Mouse (Mus musculus): ENCODE results near the gene Tmem150c. TPM values are rescaled to one million over a fixed set of nuclear protein-coding genes. Genes with fewer than 3 reads are reported as not detected.
A peak's percentile ranks its signal among the peaks of the same experiment; 100 is the strongest.

The Tmem150c gene
- polyA plus RNA-seq, 1 experiment from 2014 or later, result 0.59 TPM

DNA sequence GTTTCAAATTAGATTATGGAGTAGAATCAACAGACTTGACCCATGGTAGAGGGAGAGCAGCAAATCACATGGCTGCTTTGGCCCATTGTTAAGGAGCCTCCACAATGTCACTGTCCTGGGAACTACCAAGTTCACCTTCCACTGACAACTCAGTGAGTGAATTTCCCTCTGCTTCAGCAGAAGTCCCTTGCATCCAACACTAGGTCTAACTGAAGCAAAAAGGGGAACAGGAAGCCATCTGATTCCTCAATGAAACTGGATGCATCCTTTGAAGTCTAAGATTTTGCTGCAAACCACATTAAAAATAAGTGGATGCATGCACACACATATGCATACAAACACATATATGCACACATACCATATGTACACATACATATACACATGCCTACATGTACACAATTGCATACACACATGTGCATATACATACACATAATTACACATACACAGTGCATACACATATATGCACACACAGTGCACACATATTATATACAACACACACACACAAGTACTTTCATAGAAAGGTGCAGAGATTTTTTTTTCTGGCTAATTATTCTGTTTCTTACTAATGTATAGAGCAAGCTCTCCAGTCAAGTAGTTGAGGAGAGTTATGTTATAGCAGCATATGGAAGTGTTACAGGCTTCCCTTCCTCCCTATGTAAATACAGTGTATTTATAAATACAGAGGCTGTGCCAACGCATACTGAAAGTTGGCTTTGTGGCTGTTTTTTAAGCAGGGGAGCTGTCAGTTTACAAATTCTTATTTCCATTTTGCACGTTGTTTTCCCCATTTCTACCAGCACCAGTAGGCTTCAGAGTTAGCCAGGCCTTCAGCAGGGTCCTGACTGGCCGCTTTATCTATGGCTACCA lies 27.7 kb upstream of the Tmem150c start:
- no peak overlapping the region for H3K4me2 ChIP-seq
- no peak overlapping the region for H3K9ac ChIP-seq
- H3K9me3 ChIP-seq (replicated peaks), result no peaks in the 10 kb centered on the region
- no peak overlapping the region for H3K27ac ChIP-seq (replicated peaks)
- whole genome bisulfite sequencing (ENCODE audit: insufficient replicate concordance), result 50% methylated on average over 3 of the region's 3 CpGs
- no peaks in the 10 kb centered on the region for H3K36me3 ChIP-seq (replicated peaks)
- ATAC-seq (ENCODE audit: insufficient read depth), result no peak
- no peaks in the 10 kb centered on the region for H3K4me1 ChIP-seq (replicated peaks)
- H3K4me3 ChIP-seq (replicated peaks), result no peak overlapping the region
- no peaks in the 10 kb centered on the region for H3K27me3 ChIP-seq

DNA sequence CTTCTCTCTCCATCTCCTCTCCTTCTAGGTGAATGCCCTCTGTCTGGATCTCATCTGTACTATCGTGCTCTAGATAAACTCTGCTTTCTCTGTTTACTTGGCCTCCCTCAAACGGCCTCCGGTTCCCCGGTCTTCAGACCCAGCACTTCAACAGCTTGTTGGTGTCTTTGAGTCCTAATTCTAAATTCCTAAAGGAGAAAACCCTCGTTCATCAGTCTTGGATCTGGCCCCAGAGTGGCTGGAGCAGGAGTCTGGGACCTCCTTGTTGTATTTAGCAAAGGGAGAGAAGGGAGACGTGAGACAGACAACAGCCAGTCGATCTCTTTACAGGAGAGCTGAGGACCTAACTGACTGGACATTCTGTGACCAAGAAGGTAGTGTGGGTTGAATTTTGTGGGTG lies 27.0 kb upstream of the Tmem150c start:
- Histone ChIP-seq H3K36me3 (replicated peaks) (no peaks in the 10 kb centered on the region), H3K4me2 (peak overlapping the region; percentile 18), H3K9ac (no peak overlapping the region), H3K4me1 (replicated peaks) (no peaks in the 10 kb centered on the region), H3K27ac (replicated peaks) (peak overlapping the region; percentile 38; the same call in 1 of the 2 replicates), H3K27me3 (no peaks in the 10 kb centered on the region), H3K9me3 (replicated peaks) (no peaks in the 10 kb centered on the region), H3K4me3 (replicated peaks) (no peak overlapping the region)
- ATAC-seq (ENCODE audit: insufficient read depth), result no peak
- WGBS (ENCODE audit: insufficient replicate concordance), result 50% methylated on average over 7 of the region's 7 CpGs

DNA sequence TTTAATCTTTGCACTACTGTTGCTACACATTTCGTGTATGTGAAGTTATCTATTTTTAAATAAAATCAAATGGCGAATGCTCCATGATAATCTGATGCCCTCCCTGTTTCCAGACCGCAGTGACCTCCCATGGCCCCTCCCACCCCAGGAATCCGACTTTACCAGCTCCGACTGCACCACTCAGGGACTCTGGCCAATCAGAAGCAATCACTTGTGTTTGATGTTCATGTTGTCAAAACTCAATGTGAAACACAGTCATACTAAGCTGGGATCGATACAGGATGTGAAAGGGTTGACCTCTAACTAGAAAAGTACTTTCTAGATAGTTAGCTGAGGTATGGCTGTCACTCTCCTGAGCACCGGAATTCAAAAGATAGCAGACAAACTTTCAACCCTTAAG lies 26.3 kb upstream of the Tmem150c start:
- H3K4me3 ChIP-seq (replicated peaks), result no peak overlapping the region
- 28% methylated on average over 7 of the region's 7 CpGs for WGBS (ENCODE audit: insufficient replicate concordance)
- H3K4me2 ChIP-seq, result peak overlapping the region; percentile 18; the same call in 1 of the 2 replicates
- no peak overlapping the region for H3K9ac ChIP-seq
- peak; percentile 57 for ATAC-seq (ENCODE audit: insufficient read depth)
- no peaks in the 10 kb centered on the region for H3K9me3 ChIP-seq (replicated peaks)
- 0 out of 2 replicates have a peak overlapping the region, but pooled peaks have one; percentile 38 for H3K27ac ChIP-seq (replicated peaks)
- no peaks in the 10 kb centered on the region for H3K36me3 ChIP-seq (replicated peaks)
- H3K4me1 ChIP-seq (replicated peaks), result no peaks in the 10 kb centered on the region
- no peaks in the 10 kb centered on the region for H3K27me3 ChIP-seq

DNA sequence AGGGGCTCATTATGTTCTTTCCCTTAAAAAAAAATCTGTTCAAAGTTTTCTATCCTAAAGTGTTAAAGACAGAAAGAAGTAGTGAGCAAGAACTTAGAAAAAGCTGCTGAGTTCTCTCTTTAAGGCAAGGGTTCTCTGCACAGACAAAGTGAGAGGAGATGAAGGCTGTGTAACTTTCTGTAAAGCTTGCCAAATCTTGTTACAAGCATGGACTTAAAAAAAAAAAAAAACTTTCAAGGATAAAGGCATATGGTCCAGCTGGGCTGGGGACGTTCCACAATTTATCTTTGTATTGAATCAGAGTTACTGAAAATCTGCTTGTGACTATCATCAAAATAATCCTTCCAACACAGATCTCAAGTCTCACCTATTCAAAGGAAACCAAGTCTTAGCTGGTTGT lies 21.4 kb upstream of the Tmem150c start:
- Histone ChIP-seq H3K9ac (no peak overlapping the region), H3K27ac (replicated peaks) (no peak overlapping the region), H3K9me3 (replicated peaks) (no peaks in the 10 kb centered on the region), H3K4me2 (no peak overlapping the region), H3K4me1 (replicated peaks) (no peaks in the 10 kb centered on the region), H3K4me3 (replicated peaks) (no peak overlapping the region), H3K27me3 (no peaks in the 10 kb centered on the region), H3K36me3 (replicated peaks) (no peaks in the 10 kb centered on the region)
- 43% methylated on average over 1 of the region's 1 CpGs for WGBS (ENCODE audit: insufficient replicate concordance)
- ATAC-seq (ENCODE audit: insufficient read depth), result no peak

DNA sequence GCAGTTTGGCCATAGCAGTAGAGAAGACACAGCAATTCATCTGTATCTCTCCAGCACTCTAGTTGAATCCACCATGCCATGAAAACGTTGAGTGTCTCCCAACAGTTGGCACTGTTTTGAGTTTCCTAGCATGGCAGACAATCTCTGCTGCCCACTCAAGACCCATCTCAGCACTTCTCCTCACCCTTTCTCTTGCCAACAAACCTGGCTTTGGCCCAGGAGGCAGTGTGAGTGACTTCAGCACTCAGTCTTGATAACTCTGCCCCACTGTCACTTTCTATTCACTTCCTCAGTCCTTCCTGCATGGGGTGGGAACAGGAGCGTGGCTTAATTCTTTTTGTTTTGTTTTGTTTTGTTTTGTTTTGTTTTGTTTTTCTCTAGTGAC lies 19.2 kb upstream of the Tmem150c start:
- no peak overlapping the region for H3K4me2 ChIP-seq
- H3K36me3 ChIP-seq (replicated peaks), result no peaks in the 10 kb centered on the region
- 40% methylated on average over 2 of the region's 2 CpGs for WGBS (ENCODE audit: insufficient replicate concordance)
- no peak overlapping the region for H3K27ac ChIP-seq (replicated peaks)
- H3K9me3 ChIP-seq (replicated peaks), result no peaks in the 10 kb centered on the region
- H3K4me1 ChIP-seq (replicated peaks), result no peaks in the 10 kb centered on the region
- no peaks in the 10 kb centered on the region for H3K27me3 ChIP-seq
- no peak overlapping the region for H3K4me3 ChIP-seq (replicated peaks)
- no peak for ATAC-seq (ENCODE audit: insufficient read depth)
- H3K9ac ChIP-seq, result no peak overlapping the region

DNA sequence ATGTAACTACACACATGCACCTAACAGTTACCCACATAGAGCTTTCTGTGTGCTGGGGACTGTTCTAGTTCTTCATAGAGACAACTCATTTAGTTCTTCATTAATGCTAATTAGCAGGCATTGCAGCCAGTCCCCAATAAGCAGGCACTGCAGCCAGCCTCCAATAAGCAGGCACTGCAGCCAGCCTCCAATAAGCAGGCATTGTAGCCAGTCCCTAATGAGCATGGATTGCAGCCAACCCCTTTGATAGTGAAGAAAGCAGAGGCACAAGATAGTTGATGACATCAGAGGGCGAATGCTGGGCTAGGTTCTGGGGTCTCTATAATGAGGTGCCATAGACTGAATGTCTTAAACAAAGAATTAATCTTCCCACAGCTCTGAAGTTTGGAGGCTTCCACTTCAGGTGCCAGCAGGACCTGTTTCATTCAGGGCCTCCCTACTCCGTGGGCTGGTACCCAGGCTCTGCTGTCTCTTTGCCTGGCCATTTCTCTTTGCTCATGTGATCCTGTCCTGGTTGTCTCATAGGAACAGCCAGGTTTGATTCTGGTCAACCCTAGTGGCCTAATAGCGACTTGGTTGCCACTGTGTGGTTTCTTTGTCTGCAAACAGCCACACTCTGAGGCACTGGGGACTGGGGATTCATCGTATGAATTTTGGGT lies 18.6 kb upstream of the Tmem150c start:
- 57% methylated on average over 4 of the region's 4 CpGs for WGBS (ENCODE audit: insufficient replicate concordance)
- Histone ChIP-seq H3K4me1 (replicated peaks) (no peaks in the 10 kb centered on the region), H3K36me3 (replicated peaks) (no peaks in the 10 kb centered on the region), H3K4me3 (replicated peaks) (no peak overlapping the region), H3K9ac (no peak overlapping the region), H3K9me3 (replicated peaks) (no peaks in the 10 kb centered on the region), H3K27ac (replicated peaks) (no peak overlapping the region), H3K4me2 (no peak overlapping the region), H3K27me3 (no peaks in the 10 kb centered on the region)
- ATAC-seq (ENCODE audit: insufficient read depth), result no peak

DNA sequence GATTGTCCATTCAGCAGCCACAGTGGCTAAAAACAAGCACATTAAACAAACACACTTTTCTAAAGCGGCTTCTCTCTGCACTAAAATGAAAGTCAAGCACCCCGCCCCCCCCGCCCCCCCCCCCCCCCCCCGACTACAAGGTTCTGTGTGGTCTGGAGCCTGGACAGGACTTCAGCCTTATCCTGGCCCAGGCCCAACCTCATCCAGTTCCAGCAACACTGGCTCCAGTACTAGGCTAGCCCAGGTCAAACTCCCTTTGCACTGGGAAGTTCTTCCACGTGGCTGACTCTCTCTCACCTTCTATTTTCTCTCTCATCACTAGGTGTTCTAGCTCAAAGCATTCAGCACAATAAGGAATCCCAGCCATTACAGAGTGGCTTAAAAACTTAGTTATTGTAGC lies 17.9 kb upstream of the Tmem150c start:
- no peak for ATAC-seq (ENCODE audit: insufficient read depth)
- no peaks in the 10 kb centered on the region for H3K27me3 ChIP-seq
- H3K9ac ChIP-seq, result no peak overlapping the region
- no peaks in the 10 kb centered on the region for H3K36me3 ChIP-seq (replicated peaks)
- H3K9me3 ChIP-seq (replicated peaks), result no peaks in the 10 kb centered on the region
- no peak overlapping the region for H3K27ac ChIP-seq (replicated peaks)
- WGBS (ENCODE audit: insufficient replicate concordance), result 63% methylated on average over 4 of the region's 5 CpGs
- no peak overlapping the region for H3K4me2 ChIP-seq
- no peaks in the 10 kb centered on the region for H3K4me1 ChIP-seq (replicated peaks)
- H3K4me3 ChIP-seq (replicated peaks), result no peak overlapping the region

DNA sequence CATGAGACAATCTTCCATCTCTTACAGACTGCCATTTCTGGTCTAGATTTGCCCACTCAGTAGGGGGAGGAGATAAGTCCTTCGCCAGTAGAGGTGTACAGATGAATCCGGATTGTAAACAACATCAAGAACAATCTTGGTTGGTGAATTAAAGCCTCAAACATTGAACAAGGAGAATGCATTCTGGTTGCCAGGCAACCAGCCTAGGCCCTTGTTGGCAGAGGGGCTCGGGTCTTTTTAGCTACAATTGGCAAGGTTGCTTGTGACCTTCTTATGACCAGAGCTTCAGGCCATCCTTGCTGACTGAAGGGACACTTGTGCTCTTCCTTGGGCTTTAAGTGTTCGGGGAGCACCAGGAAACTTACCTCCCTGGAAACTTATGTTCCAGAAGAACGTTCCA lies 16.5 kb upstream of the Tmem150c start:
- ATAC-seq (ENCODE audit: insufficient read depth), result no peak
- Histone ChIP-seq H3K36me3 (replicated peaks) (no peaks in the 10 kb centered on the region), H3K9me3 (replicated peaks) (no peaks in the 10 kb centered on the region), H3K27me3 (no peaks in the 10 kb centered on the region), H3K4me1 (replicated peaks) (no peaks in the 10 kb centered on the region), H3K27ac (replicated peaks) (no peak overlapping the region), H3K4me3 (replicated peaks) (no peak overlapping the region), H3K4me2 (no peak overlapping the region), H3K9ac (no peak overlapping the region)
- 62% methylated on average over 5 of the region's 5 CpGs for WGBS (ENCODE audit: insufficient replicate concordance)

DNA sequence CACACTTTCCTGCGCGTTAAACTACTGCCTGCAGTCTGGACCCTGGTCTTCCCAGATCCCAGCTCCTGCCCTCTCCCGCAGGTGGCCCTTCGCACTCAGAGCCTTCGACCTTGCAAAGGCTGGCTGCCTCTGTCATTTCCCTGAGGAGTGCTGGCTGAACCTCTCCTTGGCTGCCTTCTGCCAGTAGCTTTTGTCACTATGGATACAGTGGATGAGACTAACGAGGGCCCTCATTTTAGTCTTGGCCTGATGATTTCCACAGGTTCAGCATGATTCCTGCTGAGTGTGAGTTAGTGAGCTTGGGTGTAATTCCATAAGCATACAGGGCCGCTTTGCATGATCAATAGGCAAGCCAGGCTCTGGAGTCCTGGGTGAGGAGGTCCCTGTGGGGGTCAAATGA lies 16.0 kb upstream of the Tmem150c start:
- no peaks in the 10 kb centered on the region for H3K4me1 ChIP-seq (replicated peaks)
- H3K27ac ChIP-seq (replicated peaks), result no peak overlapping the region
- H3K4me2 ChIP-seq, result no peak overlapping the region
- ATAC-seq (ENCODE audit: insufficient read depth), result no peak
- no peaks in the 10 kb centered on the region for H3K27me3 ChIP-seq
- H3K9me3 ChIP-seq (replicated peaks), result no peaks in the 10 kb centered on the region
- H3K9ac ChIP-seq, result no peak overlapping the region
- H3K4me3 ChIP-seq (replicated peaks), result no peak overlapping the region
- no peaks in the 10 kb centered on the region for H3K36me3 ChIP-seq (replicated peaks)
- WGBS (ENCODE audit: insufficient replicate concordance), result 68% methylated on average over 7 of the region's 7 CpGs

DNA sequence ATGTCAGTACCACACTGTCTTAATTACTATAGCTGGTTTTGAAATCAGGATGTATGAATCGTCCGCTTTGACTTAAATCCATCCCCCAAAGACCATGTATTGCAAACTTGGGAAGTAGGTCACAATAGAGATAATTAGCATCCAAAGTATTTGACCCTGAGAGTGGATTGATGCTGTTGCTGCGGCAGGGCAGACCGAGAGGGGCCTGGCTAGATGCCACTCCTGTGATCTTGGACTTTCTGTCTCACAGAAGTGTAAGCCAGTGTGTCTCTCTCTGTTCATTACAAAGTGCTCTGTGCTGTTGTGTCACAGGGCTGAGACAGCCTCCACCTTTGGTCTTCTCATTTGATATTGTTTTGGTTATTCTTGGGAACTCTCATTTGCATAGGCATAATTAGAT lies 12.5 kb upstream of the Tmem150c start:
- no peaks in the 10 kb centered on the region for H3K36me3 ChIP-seq (replicated peaks)
- H3K4me3 ChIP-seq (replicated peaks), result no peak overlapping the region
- 64% methylated on average over 4 of the region's 4 CpGs for WGBS (ENCODE audit: insufficient replicate concordance)
- no peaks in the 10 kb centered on the region for H3K4me1 ChIP-seq (replicated peaks)
- no peak overlapping the region for H3K9ac ChIP-seq
- no peaks in the 10 kb centered on the region for H3K9me3 ChIP-seq (replicated peaks)
- no peak overlapping the region for H3K27ac ChIP-seq (replicated peaks)
- no peak overlapping the region for H3K4me2 ChIP-seq
- no peaks in the 10 kb centered on the region for H3K27me3 ChIP-seq
- ATAC-seq (ENCODE audit: insufficient read depth), result no peak

DNA sequence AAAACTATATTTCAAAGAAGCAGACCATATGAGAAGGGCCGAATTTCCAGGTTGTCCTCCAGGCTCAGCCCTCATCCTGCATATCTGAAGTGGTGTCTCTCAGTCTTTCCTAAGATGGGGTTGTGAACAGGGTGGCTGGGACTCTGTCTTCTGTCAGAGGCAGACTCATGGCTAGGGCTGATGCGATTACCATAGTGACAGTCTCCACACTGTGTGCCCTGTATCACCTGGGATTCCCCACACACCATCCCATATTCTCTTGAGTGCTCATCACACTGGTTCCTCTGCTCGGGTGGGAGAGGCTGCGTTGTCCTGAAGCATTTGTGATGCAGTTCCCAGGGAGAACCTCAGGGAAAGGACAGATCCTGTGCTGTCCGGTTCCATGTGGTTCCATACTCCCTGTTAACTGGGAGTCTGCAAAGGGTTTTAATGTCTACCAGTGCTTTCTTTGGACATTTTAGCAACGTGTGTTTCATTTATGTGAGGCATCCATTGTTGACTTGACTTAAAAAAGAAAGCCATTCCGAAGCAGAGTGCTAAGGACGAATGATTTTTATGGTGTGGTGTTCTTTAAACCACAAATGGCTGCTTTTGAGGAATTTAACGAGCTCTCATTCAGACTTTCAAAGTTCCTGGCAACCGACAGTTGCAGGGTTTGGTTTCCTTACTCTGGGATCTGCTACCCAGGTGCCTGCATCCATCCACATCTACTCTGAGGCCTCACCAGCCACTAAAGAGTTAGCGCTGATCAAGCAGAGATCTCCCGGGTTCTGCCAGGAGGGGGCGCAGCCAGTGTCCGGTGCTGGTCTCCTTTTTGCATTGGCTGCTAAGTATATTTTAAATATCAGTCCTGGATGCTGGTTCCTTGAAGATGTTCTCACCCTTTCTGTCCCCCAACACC lies 7.2 kb upstream of the Tmem150c start:
- Histone ChIP-seq H3K4me3 (replicated peaks) (no peak overlapping the region), H3K27ac (replicated peaks) (no peak overlapping the region), H3K4me2 (no peak overlapping the region), H3K4me1 (replicated peaks) (no peaks in the 10 kb centered on the region), H3K27me3 (peaks cover 10% of the 10 kb centered on the region; the same call in 1 of the 2 replicates), H3K9me3 (replicated peaks) (no peaks in the 10 kb centered on the region), H3K9ac (no peak overlapping the region), H3K36me3 (replicated peaks) (no peaks in the 10 kb centered on the region)
- 40% methylated on average over 14 of the region's 14 CpGs for WGBS (ENCODE audit: insufficient replicate concordance)
- no peak for ATAC-seq (ENCODE audit: insufficient read depth)

All from liver, embryonic 15.5 days (tissue).